Mouse (Mus musculus) gonadal fat pad, adult 2 months (tissue): ENCODE data around the gene Gpr85. TPM values are rescaled to one million over a fixed set of nuclear protein-coding genes. Genes with fewer than 3 reads are reported as not detected.

Experiments
- DNase-seq: peaks from one replicate; pipeline ENCODE4 v3.0.0-alpha.2; 2012; ENCODE audit warnings: low read depth
- polyA plus RNA-seq: library from polyadenylated mRNA; depleted of rRNA; stranded (reverse); fragments of >200 nt; gene quantifications from 2 replicates; pipeline ENCODE4 v1.2.3, GENCODE M21; 2012; rRNA removed

Gene Gpr85
- polyA plus RNA-seq, 1 experiment: 0.55 TPM

DNA sequence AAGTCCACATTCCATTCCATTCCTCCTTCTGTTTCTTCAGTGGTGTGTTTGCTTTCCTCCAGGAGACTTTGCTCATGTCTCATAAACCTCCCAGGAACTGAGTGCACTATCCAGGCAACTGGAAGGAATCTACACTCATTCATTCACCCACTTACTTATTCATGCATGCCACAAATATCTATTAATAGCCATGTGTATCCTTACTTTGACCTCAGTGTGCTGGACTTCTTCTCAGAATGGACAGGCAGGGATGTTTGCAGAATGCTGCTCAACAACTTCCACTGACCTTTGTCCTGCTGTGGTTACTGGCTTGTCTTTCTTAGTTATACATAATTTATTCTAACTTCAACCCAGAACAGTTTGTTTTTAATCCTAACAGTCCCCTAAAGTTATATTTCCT is 23.1 kb downstream of the Gpr85 start:
- DNase-seq: no peak

DNA sequence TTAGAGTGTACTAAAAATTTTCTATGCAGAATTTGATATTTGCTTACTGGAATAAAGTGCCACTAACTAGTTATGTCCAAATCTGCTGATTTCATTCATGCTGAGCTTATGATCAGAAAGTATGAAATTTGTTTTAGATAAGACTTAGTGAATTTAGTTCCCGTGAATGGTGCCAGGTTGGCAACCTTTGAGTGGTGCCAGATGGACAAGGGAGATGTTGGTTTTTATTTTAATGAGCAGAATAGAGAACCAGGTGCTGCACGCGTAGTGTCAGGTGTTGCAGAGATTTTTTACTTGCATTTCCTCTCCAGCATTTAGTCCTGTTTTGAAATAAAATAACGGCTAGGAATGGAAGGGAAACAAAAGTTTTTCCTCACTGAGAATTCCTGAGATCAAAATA is 27.6 kb downstream of the Gpr85 start:
- no peak for DNase-seq

DNA sequence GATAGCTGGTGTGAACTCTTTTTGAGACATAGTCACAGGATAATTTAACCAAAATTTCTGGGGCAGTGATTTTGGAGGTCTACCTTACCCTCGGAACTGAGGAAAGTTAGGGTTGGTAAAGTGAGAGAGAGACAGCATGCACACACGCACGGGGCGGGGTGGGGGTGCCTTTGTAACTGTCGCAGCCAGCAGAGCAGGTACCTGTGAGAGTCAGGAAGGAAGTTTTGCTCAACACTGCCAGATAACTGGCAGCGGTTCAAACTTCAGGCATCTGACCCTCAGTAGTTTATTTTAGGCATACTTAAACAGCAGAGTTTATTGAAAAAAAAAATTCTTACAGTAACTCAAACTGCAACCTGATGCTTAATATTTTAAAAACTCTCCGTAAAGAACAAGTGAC is 39.7 kb downstream of the Gpr85 start:
- no peak for DNase-seq

DNA sequence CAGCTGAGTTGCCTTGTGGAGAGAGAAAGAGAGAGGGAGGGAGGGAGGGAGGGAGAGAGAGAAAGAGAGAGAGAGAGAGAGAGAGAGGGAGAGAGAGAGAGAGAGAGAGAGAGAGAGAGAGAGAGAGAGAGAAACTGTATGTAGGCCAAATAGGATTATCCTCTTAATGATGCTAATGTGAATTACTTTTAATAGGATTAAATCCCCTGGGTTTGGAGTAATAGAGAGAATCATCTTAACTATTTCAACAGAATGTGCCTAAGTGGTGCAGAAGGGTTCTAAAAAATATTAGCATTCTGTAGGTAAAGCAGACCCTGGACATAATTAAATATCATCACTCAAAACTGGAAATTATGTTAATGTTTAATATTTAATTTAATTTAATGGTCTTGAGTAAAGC is 42.4 kb downstream of the Gpr85 start:
- no peak for DNase-seq

Other genes with a start within 250 kb of the Gpr85 start
- gene Tmem168, start 231.8 kb downstream of the Gpr85 start, polyA plus RNA-seq: 9.1 and 9.7 TPM in 2 replicates
- gene Bmt2, start 162.0 kb downstream of the Gpr85 start, polyA plus RNA-seq: 2.9 and 3.6 TPM in 2 replicates
- gene 2610001J05Rik, start 31.6 kb upstream of the Gpr85 start, polyA plus RNA-seq: 38.2 and 49.3 TPM in 2 replicates